Mouse (Mus musculus): ENCODE measurements around the gene Coq5. TPM values are rescaled to one million over a fixed set of nuclear protein-coding genes. Genes with fewer than 3 reads are reported as not detected.

The Coq5 gene
- total and polyA plus RNA-seq, 2 experiments from 2014 or later = 29.6 to 42.8 TPM

GRCm38 (mm10) chr5:115274771-115275170 is 4.7 kb upstream of the Coq5 start:
- H3K27me3 ChIP-seq (ENCODE audit: insufficient read depth, low read length) = no peaks in the 10 kb centered on the region
- 98% methylated on average over 1 of the region's 1 CpGs for WGBS
- no peak for TF ChIP-seq CTCF (IDR thresholded peaks at IDR 0.05)
- no peak overlapping the region for H3K4me3 ChIP-seq (ENCODE audit: low read depth, low read length)
- ATAC-seq (ENCODE audit: low FRiP score) = no peak
- H3K4me1 ChIP-seq (ENCODE audit: insufficient read depth, low read length) = peaks cover 9% of the 10 kb centered on the region; the same call in 1 of the 2 replicates
- H3K9ac ChIP-seq (replicated peaks; ENCODE audit: low read length, poor library complexity, severe bottlenecking) = no peak overlapping the region
- no peak overlapping the region for H3K27ac ChIP-seq (ENCODE audit: low read depth, low read length)
- no peak for DNase-seq (ENCODE audit: low spot score)
- H3K36me3 ChIP-seq (ENCODE audit: insufficient read depth, low read length) = no peaks in the 10 kb centered on the region
- no peaks in the 10 kb centered on the region for H3K9me3 ChIP-seq (ENCODE audit: low read length)
- no peak overlapping the region for H3K4me2 ChIP-seq (ENCODE audit: low read depth, low read length, poor library complexity, severe bottlenecking)

GRCm38 (mm10) chr5:115275998-115276397 is 3.5 kb upstream of the Coq5 start:
- Histone ChIP-seq H3K27ac (ENCODE audit: low read depth, low read length) (no peak overlapping the region), H3K9me3 (ENCODE audit: low read length) (no peaks in the 10 kb centered on the region), H3K36me3 (ENCODE audit: insufficient read depth, low read length) (no peaks in the 10 kb centered on the region), H3K4me2 (ENCODE audit: low read depth, low read length, poor library complexity, severe bottlenecking) (no peak overlapping the region), H3K4me3 (ENCODE audit: low read depth, low read length) (no peak overlapping the region), H3K27me3 (ENCODE audit: insufficient read depth, low read length) (no peaks in the 10 kb centered on the region), H3K4me1 (ENCODE audit: insufficient read depth, low read length) (peaks cover 2% of the 10 kb centered on the region; the same call in 1 of the 2 replicates), H3K9ac (replicated peaks; ENCODE audit: low read length, poor library complexity, severe bottlenecking) (no peak overlapping the region)
- peak; percentile 51 for TF ChIP-seq CTCF (IDR thresholded peaks at IDR 0.05)
- ATAC-seq (ENCODE audit: low FRiP score) (no peak), DNase-seq (ENCODE audit: low spot score) (peak; percentile 16)
- WGBS = 39% methylated on average over 14 of the region's 14 CpGs

- no peak for DNase-seq (ENCODE audit: low spot score)
- H3K4me2 ChIP-seq (ENCODE audit: low read depth, low read length, poor library complexity, severe bottlenecking) = no peak overlapping the region
- H3K36me3 ChIP-seq (ENCODE audit: insufficient read depth, low read length) = peaks cover 2% of the 10 kb centered on the region; the same call in 1 of the 2 replicates
- WGBS = 85% methylated on average over 1 of the region's 1 CpGs
- ATAC-seq (ENCODE audit: low FRiP score) = no peak
- no peaks in the 10 kb centered on the region for H3K27me3 ChIP-seq (ENCODE audit: insufficient read depth, low read length)
- H3K4me3 ChIP-seq (ENCODE audit: low read depth, low read length) = no peak overlapping the region
- H3K9me3 ChIP-seq (ENCODE audit: low read length) = no peaks in the 10 kb centered on the region
- H3K27ac ChIP-seq (ENCODE audit: low read depth, low read length) = no peak overlapping the region
- no peak for TF ChIP-seq CTCF (IDR thresholded peaks at IDR 0.05)
- H3K9ac ChIP-seq (replicated peaks; ENCODE audit: low read length, poor library complexity, severe bottlenecking) = no peak overlapping the region
- H3K4me1 ChIP-seq (ENCODE audit: insufficient read depth, low read length) = no peaks in the 10 kb centered on the region
Observed at GRCm38 (mm10) chr5:115278053-115278452, 1.4 kb upstream of the Coq5 start.

GRCm38 (mm10) chr5:115278785-115279184 is 681 bp upstream of the Coq5 start:
- no peak for TF ChIP-seq CTCF (IDR thresholded peaks at IDR 0.05)
- DNase-seq (ENCODE audit: low spot score) (no peak), ATAC-seq (ENCODE audit: low FRiP score) (no peak)
- WGBS = 58% methylated on average over 2 of the region's 2 CpGs
- Histone ChIP-seq H3K4me3 (ENCODE audit: low read depth, low read length) (no peak overlapping the region), H3K4me2 (ENCODE audit: low read depth, low read length, poor library complexity, severe bottlenecking) (no peak overlapping the region), H3K9me3 (ENCODE audit: low read length) (no peaks in the 10 kb centered on the region), H3K36me3 (ENCODE audit: insufficient read depth, low read length) (peaks cover 8% of the 10 kb centered on the region), H3K27me3 (ENCODE audit: insufficient read depth, low read length) (no peaks in the 10 kb centered on the region), H3K27ac (ENCODE audit: low read depth, low read length) (no peak overlapping the region), H3K4me1 (ENCODE audit: insufficient read depth, low read length) (no peaks in the 10 kb centered on the region), H3K9ac (replicated peaks; ENCODE audit: low read length, poor library complexity, severe bottlenecking) (no peak overlapping the region)

GRCm38 (mm10) chr5:115280050-115280687 is 703 bp downstream of the Coq5 start:
- Histone ChIP-seq H3K27ac (ENCODE audit: low read depth, low read length) (peak overlapping the region; percentile 69), H3K27me3 (ENCODE audit: insufficient read depth, low read length) (no peaks in the 10 kb centered on the region), H3K36me3 (ENCODE audit: insufficient read depth, low read length) (peaks cover 17% of the 10 kb centered on the region), H3K4me2 (ENCODE audit: low read depth, low read length, poor library complexity, severe bottlenecking) (peak overlapping the region; percentile 81), H3K4me1 (ENCODE audit: insufficient read depth, low read length) (no peaks in the 10 kb centered on the region), H3K4me3 (ENCODE audit: low read depth, low read length) (peak overlapping the region; percentile 88), H3K9me3 (ENCODE audit: low read length) (no peaks in the 10 kb centered on the region), H3K9ac (replicated peaks; ENCODE audit: low read length, poor library complexity, severe bottlenecking) (peak overlapping the region; percentile 81)
- no peak for TF ChIP-seq CTCF (IDR thresholded peaks at IDR 0.05)
- DNase-seq (ENCODE audit: low spot score) (peak; percentile 8), ATAC-seq (ENCODE audit: low FRiP score) (0 out of 2 replicates have a peak, but pooled peaks have one; percentile 31)
- WGBS = 9% methylated on average over 17 of the region's 17 CpGs

GRCm38 (mm10) chr5:115284735-115285134 is 5.3 kb downstream of the Coq5 start:
- Histone ChIP-seq H3K4me3 (ENCODE audit: low read depth, low read length) (no peak overlapping the region), H3K36me3 (ENCODE audit: insufficient read depth, low read length) (peaks cover 17% of the 10 kb centered on the region), H3K27me3 (ENCODE audit: insufficient read depth, low read length) (no peaks in the 10 kb centered on the region), H3K9ac (replicated peaks; ENCODE audit: low read length, poor library complexity, severe bottlenecking) (no peak overlapping the region), H3K27ac (ENCODE audit: low read depth, low read length) (no peak overlapping the region), H3K4me1 (ENCODE audit: insufficient read depth, low read length) (no peaks in the 10 kb centered on the region), H3K4me2 (ENCODE audit: low read depth, low read length, poor library complexity, severe bottlenecking) (no peak overlapping the region), H3K9me3 (ENCODE audit: low read length) (no peaks in the 10 kb centered on the region)
- TF ChIP-seq CTCF (IDR thresholded peaks at IDR 0.05) = peak; percentile 49
- 95% methylated on average over 3 of the region's 3 CpGs for WGBS
- DNase-seq (ENCODE audit: low spot score) (no peak), ATAC-seq (ENCODE audit: low FRiP score) (no peak)

Data from midbrain, postnatal 0 days (tissue).